Mouse (Mus musculus) embryonic fibroblast, embryonic 13.5 days (primary cell): ENCODE measurements around the gene Gm20594. TPM values are rescaled to one million over a fixed set of nuclear protein-coding genes. Genes with fewer than 3 reads are reported as not detected.

Experiments
- H3K27ac ChIP-seq: 2 replicates; pipeline ENCODE4 v1.5.1; 2012; ENCODE audit warnings: low read length, control low read depth, inconsistent platforms; ENCODE audit not compliant: insufficient read depth
- H3K4me1 ChIP-seq: 2 replicates; pipeline ENCODE4 v1.6.1; 2011; ENCODE audit warnings: low read length; ENCODE audit not compliant: control insufficient read depth, insufficient read depth
- H3K4me3 ChIP-seq: 2 replicates; pipeline ENCODE4 v1.5.1; 2011; ENCODE audit warnings: mild to moderate bottlenecking, control low read depth, low read length; ENCODE audit not compliant: insufficient read depth
- CTCF ChIP-seq: IDR thresholded peaks from 2 replicates; pipeline ENCODE4 v1.5.1; 2011; ENCODE audit warnings: mild to moderate bottlenecking, control low read depth, low read length, moderate library complexity, borderline replicate concordance; ENCODE audit not compliant: insufficient read depth
- POLR2A ChIP-seq: IDR thresholded peaks from 2 replicates; pipeline ENCODE4 v1.6.1; 2011; ENCODE audit warnings: low read depth, mild to moderate bottlenecking, control low read depth, low read length, moderate library complexity
- polyA plus RNA-seq: library from polyadenylated mRNA; stranded (reverse); fragments of >200 nt; gene quantifications from 2 replicates; pipeline ENCODE4 v1.2.4, GENCODE M21; 2011; ENCODE audit warnings: low read depth; ENCODE audit not compliant: missing spikeins, insufficient read length

The Gm20594 gene
- 1.2 and 2.2 TPM in 2 replicates for polyA plus RNA-seq

GRCm38 (mm10) chr6:79817616-79818015 lies at the start of gene Gm20594:
TSS of gene Gm20594 (plus strand) at chr6:79817916.
- H3K4me1 ChIP-seq, result no peaks in the 10 kb centered on the region
- TF ChIP-seq POLR2A, result no peak
- no peak for TF ChIP-seq CTCF
- H3K27ac ChIP-seq, result no peak within 1 kb of the TSS
- no peak within 1 kb of the TSS for H3K4me3 ChIP-seq

DNA sequence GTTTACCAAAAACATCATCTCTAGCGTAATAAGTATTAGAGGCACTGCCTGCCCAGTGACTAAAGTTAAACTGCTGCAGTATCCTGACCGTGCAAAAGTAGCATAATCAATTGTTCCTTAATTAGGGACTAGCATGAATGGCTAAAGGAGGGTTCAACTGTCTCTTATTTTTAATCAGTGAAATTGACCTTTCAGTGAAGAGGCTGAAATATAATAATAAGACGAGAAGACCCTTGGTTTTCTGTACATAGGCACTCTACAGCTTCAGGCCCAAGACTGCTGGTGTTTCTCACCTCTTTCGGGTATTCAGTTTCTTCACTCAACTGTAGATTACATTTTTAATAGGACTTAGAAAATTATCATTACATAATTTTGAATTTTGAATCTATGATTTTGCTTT lies 398 bp downstream of the Gm20594 start:
- TF ChIP-seq CTCF (no peak), POLR2A (no peak)
- Histone ChIP-seq H3K4me1 (no peaks in the 10 kb centered on the region), H3K27ac (no peak overlapping the region), H3K4me3 (no peak overlapping the region)

DNA sequence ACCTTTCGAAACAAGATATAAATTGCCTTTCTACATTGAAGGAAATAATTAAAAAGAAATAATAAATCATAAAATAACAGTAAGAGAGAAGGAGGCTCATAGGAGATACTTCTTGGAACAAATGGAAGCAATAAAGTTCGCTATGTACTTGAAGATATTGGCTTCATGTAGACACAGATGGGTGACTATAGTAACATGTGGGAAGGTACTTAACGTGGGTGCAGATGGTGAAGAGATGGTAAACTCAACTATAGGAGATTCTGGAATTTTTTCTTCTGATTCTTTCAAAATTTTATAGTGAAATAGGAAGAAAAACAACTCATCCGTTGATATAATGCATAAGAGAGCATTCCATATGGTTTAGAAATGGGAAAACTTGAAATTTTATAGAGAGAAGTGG lies 16.1 kb downstream of the Gm20594 start:
- no peak overlapping the region for H3K27ac ChIP-seq
- TF ChIP-seq CTCF, result no peak
- TF ChIP-seq POLR2A, result no peak
- H3K4me3 ChIP-seq, result no peak overlapping the region
- no peaks in the 10 kb centered on the region for H3K4me1 ChIP-seq

GRCm38 (mm10) chr6:79846829-79847228 lies 29.1 kb downstream of the Gm20594 start:
- Histone ChIP-seq H3K27ac (no peak overlapping the region), H3K4me3 (no peak overlapping the region), H3K4me1 (no peaks in the 10 kb centered on the region)
- TF ChIP-seq POLR2A (no peak), CTCF (no peak)

Other genes starting within 250 kb of the Gm20594 start
- 0.83 TPM in 1 of 2 replicates, not detected in the other for gene Lrrtm4, start 201.0 kb downstream of the Gm20594 start, polyA plus RNA-seq